Mouse (Mus musculus) testis, postnatal 14 days (tissue): ENCODE results near the gene Maip1.

Experiments used
- DNase-seq: peaks from one replicate; pipeline ENCODE4 v3.0.0; 2021; ENCODE audit warnings: low spot score

Maip1 gene

DNA sequence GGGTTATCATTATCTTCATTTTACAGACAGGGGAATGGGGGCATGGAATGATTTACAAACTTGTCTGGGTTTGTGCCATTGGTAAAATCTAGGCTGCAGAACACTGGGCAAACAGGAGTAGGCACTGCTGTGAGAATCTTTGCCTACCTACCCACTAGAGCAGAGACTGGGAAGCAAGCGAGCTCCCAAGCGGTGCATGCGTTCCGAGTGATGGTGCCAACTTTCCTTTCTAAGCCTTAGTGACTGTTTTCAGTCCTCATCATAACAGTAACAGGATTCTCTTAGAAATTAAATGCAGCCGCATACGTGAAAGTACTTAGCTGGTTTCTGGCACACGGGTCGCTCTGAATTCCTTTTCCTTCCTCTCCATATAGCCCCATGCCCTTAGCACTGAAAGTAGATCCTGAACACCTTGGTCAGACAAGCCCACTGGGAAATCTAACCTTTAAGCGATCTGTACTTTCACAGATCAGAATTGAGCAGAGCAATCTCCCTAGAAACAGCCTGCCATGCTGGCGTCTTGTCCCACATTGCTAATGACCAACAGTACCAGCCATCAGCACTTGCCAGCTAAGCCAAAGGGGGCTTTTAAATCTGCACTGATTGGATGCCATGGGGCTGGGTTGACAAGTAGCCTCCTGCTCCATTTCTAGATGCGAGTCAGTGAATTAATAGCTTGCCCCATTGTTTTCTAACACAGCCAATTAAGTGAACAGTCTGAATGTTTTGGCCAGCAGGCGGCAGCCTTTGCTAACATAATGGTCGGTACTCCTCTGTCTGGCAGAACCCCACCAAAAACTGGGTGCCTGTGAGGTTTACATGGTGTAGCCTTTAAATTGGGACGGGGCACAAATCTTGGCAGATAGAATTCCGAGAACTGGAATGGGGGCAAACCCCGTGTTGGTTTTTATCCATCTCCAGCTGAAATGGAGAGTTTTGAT is 22.5 kb downstream of the Maip1 start:
- peak; percentile 40 for DNase-seq

DNA sequence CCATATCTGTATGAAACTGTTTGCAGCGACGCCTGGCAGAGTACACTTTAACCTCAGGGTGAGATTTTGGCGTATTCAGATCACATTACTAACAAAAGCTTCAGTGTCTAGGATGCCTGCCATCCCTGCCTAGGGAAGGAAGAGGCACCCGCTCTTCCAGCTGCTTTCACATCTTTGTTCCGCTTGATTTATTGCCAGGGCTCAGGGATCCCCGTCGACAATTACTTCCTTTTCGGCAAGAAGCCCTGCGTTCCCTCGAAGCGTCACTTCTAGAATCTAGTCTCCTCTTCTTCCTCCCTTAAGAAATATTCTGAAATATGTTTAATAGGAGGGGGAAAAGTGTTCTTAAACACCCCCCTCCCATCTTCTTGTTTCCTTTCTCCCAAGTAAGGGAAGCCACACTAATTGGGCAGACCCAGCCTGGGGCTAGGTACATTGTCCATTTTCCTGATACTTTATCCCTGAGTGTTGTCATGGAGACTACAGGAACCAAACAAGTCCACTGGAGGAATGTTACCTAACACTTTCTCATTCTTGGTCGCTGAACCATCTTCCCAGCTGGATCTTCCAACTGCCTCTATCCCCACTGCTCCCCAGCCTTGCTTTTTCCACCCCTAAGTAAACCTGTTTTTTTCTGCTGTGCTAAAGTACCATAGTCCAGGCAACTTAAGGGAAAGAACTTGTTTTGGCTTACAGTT is 23.8 kb downstream of the Maip1 start:
- DNase-seq: no peak

- no peak for DNase-seq
Observed at GRCm38 (mm10) chr1:57433141-57433540, 27.0 kb downstream of the Maip1 start.

DNA sequence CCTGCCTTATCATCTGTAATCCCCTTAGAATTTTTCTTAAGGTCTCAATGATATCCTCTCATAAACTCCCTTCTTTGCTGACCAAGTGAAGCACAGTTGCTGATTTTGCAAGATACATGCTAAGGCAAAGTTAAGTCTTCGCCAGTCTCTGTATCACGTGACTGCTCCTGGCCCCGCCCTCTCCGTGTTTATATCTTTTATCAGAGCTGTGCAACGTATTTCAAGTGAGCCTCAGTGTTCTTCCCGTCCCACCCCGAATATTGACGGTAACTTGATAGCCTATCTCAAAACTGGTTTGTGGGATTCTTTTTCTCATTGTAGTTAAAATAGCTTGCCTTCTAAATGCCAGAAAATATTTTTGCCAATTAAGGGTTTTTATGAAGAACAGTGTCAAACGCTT is 30.3 kb downstream of the Maip1 start:
- DNase-seq: peak; percentile 41

DNA sequence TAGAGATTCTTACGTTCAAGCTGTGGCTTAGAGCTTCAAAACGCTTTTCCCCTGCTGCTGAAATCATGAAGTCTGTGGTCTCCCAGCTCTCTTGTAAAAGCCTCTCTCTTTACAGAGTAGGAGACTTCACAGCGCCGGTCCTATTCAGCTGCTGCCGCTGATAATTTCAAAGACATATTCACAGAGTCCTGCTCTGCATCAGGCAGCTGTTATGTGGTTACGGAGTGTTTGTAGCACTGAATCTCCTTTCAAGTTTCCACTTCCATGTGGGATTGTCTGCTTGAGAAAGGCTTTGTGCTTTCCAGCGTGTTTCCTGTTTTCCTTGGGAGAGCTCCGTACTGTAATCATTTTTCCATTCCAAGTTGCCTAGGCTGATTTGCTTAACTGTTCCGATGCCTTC is 30.8 kb downstream of the Maip1 start:
- no peak for DNase-seq

- no peak for DNase-seq
Observed at GRCm38 (mm10) chr1:57439026-57439425, 32.9 kb downstream of the Maip1 start.

DNA sequence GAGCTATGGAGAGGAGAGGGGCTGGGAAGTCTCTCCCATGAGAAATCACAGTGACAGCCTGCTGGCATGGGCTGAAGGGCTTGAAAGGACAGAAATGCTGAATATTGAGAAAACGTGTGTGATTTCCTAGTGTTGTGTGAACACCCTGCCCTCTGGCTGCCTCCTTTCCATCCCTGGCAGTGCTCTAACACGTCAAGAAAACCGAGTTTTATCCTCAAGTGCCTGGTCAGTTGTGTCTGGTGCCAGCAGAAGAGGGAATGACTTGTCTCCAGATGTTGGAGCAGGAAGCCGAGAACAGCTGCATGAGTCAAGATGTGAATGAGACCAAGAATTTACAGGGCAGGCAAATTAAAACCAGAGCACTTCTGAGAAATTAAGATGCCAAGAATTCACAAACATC is 34.6 kb downstream of the Maip1 start:
- DNase-seq: no peak

GRCm38 (mm10) chr1:57445679-57446078 is 39.6 kb downstream of the Maip1 start:
- DNase-seq: no peak

DNA sequence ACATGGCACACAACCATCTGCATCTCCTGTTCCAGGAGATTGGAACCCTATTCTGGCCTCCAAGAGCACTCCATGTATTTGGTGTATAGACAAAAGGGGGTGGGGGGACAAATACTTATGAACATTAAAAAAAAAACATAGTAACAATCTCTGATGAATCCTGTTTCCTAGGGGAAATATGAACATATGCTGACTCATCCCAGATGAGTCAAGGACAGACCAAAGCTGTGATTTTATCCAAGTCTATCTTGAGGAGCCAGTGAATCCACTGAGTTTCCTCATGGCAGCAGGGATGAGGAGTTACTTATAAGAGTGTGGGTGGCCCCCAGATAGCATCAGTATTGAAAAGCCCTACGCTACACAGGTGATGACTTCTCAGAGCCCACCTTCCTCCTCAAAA is 44.1 kb downstream of the Maip1 start:
- DNase-seq: no peak

- DNase-seq: no peak
Observed at GRCm38 (mm10) chr1:57460305-57460940, 54.3 kb downstream of the Maip1 start.
